Mouse (Mus musculus): ENCODE data around the gene Tfb2m.

Tfb2m gene

DNA sequence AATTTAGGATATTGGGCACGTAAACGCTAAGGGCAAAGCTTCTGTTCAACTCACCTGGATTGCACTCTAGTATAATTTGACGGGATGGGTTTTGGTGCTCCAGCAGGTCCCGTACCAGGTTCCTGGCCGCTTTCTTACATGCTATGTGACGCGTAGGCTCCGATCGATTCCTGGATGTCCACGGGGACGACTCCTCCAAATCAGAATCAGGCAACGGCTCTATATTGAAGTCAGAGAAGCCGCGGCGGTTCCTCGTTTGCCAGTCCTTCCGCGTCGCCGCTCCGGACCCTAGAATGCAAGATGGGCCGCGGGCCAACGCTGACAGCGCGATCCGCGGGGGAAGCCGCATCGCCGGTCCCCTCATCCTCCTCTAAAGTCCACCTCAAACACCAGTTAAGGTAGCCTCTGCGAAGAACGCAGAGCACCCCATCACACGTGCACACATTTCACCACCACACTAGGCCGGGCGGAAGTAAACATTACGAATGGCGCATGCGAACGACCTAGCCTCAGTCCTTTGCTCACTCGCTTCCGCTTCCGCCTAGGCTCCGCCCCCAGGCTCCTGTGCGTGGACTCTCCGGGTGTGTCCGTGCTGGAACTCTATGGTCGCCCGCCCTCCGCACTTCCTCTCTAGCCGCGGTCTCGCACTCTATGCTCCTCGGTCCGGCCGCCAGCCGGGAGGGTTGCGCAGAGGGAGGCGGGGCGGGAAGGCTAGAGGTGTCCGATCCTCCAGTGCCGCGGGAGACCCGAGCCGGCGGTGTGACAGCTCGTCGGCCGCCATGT lies at the start of gene Tfb2m, which contains the start of gene Cnst:
TSS of gene Tfb2m (minus strand) at position 500 of the 783 bp plus-strand sequence.
TSS of gene Cnst (plus strand) at position 603 of the 783 bp plus-strand sequence.
- peak; percentile 99 for DNase-seq (ENCODE audit: low read depth)

DNA sequence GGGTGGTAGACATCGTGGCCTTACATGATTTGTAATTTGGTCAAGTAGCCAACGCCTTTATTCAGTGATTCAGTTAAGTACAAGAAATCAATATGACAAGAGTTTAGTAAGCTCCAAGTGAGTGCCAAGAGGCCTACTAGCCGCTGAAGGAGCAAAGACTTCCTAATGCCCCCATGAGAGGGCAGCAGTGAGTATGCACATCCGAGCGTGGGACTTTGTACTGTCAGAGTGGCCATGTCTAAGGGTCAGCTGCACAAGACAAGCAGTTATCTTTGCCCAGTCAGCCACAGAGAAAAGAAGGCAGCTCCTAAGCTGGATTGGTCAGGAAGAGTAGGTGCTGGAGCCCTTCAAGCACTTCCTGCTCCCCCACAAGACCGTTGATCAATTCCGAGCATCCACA lies 46.9 kb upstream of the Tfb2m start:
- peak; percentile 14 for DNase-seq (ENCODE audit: low read depth)

DNA sequence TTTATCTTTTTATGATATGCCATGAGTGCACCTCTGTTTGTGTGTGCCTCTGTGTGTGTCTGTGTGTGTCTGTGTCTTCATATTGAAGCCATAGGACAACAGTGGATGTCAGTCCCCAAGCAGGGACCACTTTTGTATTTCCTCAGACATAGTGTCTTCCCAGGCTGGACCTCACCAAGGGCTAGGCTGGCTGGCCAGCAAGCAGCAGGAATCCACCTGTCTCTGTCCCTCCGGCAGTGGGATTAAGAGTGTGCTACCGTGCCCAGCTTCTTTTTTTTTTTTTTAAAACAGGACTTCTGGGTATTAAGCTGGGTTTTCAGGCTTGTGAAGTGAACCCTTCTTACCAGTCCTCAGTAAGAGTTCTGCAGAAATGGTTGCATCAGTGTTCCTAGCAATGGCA lies 46.1 kb upstream of the Tfb2m start:
- DNase-seq (ENCODE audit: low read depth), result no peak

DNA sequence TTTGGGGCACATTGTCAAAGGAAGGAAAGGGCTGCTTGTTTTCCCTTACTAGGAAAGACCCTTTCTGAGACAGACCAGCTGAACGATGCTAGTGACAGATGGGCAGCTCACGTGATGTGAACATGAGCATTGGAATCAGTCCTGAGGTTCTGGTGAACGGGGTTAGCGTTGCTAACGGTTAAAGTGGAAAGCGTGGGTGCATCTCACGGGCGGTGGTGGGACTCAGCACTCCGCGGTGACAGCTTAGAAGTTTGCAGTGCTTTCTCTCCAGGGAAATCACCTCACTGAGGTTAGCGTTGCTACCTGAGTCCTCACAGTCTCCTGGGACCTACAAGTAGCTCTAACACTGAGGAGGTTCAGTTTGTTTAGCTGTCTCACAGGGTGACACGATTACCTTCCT lies 45.6 kb upstream of the Tfb2m start:
- DNase-seq (ENCODE audit: low read depth), result no peak

DNA sequence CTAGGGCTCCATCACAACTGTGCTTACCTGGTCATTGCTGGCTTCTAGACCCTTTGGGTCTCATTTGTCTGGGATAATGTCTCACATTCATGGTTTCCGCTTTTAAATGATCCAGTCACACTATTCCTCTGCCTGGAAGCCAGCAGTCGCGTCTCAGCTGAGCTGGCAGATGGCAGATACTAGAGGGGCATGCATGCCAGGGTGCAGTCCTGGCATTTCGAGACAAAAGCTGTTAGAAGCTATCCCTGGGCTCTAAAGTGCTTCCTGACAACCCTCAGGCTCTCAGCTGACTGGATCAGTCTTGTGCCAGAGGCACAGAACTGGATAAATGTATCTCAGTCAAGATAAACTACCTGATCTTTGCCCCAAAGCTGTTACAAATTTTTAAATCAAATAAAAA lies 42.2 kb upstream of the Tfb2m start:
- DNase-seq (ENCODE audit: low read depth), result no peak

DNA sequence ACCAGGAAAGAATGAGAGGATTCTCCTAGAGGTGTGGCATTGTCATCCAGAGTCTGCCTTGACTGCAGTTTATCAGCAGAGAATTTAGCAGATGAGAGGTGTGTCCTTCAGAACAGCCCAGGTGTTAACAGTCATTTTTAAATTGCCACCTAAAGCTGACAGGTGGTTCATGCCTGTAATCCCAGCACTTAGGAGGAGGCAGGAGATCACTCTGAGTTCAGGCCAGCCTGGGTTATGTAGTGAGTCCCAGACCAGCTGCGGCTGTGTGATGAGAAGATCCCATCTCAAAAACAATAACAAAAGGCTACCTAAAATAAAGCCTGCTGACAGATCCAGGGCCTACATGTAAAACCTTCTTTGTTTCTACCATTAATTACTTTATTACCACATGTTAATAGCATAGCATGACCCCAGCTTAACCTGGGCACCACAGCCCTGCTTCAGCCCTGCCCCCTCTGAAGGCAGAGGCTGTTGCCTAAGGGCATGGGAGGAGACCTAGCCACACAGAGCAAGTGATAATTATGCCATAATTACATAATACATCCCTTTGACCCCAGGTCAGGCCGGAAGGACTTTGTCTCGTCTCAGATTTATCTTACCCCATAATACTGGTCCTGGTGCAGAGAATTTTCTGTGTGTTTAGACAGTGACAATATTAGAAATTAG lies 40.5 kb upstream of the Tfb2m start:
- DNase-seq (ENCODE audit: low read depth), result peak; percentile 26

DNA sequence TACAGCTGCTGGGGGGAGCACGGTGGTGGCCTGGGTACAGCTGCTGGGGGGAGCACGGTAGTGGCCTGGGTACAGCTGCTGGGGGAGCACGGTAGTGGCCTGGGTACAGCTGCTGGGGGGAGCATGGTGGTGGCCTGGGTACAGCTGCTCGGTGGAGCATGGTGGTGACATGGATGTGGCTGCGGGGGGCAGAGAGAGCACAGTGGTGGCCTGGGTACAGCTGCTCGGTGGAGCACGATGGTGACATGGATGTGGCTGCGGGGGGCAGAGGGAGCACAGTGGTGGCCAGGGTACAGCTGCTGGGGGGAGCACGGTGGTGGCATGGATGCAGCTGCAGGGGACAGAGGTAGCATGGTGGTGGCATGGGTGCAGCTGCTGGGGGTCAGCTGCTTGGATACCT lies 39.6 kb upstream of the Tfb2m start:
- DNase-seq (ENCODE audit: low read depth), result no peak

DNA sequence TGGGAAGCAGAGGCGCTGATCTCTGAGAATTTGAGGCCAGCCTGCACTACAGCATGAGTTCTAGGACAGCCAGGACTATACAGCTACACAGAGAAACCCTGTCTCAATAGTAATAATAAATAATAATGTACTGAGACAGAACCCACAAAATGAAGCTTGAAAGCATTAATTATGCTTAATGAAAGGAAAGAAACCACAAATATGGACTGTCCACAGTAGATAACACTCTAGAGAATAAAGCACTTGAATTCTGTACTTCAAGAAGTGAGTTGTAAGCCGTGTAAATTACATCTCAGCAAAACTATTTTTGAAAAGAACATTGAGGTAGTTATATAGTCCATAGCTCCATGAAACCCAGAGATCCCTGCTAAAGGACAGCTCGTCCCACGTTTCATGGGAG lies 38.2 kb upstream of the Tfb2m start:
- no peak for DNase-seq (ENCODE audit: low read depth)

DNA sequence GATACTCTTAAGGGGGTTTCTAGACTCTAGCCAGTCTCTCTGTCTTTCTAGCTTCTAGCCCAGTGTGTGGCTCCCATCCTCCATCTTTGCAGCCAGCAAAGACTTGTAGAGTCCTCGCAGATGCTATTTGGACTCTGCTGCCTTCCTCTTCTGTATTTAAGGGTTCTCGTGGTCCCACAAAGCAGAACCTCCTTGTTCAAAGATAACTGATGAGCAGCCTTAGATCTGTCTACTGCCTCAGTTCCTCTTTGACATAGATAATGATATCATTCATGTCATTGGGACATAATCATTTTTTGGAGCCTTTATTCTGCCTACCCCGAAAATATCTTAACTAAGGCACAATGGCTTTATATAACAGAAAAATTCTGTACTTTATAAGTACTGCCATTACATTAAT lies 37.0 kb upstream of the Tfb2m start:
- DNase-seq (ENCODE audit: low read depth), result no peak

DNA sequence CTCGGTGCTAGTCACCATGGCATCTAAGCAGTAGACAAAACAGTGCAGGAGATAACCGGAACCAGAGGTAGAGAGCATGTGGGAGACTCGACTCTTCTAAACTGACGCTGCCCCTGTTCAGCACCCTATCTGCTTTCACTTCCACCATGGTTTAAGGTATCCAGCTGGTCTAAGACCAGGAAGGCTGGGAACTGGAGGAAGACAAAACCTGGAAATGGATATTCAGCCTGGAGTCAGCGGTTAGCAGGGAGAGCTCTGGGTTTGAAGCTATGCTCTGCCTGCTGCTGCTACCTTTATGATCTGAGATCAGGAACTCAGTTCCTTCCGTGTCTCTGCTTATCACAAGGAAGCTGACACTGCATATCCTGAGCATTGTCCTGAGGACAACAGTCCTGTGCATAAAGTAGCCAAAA lies 36.0 kb upstream of the Tfb2m start:
- DNase-seq (ENCODE audit: low read depth), result no peak

DNA sequence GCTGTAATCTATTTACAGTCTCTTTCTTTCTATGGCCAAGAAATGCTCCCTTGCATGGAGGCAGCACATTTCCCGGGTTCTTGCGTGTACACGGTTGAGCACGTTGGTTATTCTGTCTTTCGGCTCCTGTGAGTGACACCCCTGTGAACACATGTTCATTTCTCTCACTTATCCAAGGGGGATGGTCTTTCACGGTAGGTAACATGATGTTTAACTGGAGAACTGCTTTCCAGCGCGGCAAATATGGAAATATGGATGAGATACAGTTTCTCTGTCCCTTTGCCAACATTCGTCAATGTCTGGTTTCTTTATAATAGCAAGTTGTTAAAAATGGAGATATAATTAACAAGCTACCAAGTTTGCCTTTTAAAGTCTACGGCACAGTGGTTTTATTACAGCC lies 35.4 kb upstream of the Tfb2m start:
- DNase-seq (ENCODE audit: low read depth), result no peak

DNA sequence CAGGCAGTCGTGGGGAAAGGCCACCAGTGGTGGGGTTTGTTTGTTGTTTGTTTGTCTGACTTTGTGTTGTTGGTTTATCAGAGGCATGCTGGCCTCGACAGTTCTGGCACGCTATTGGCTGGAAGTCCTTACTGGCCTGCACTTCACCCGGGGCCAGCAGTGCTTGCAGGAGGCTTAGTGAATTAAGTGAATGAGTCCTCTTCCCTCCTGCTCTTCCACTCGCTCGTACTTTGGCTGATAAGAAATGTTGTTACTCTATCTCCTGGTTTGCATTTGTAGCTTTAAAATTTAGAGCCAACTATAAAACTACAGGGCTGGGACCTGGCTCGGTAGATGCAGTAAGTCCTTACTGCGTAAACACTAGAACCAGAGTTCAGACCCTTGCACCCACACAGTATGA lies 34.1 kb upstream of the Tfb2m start:
- DNase-seq (ENCODE audit: low read depth), result no peak

DNA sequence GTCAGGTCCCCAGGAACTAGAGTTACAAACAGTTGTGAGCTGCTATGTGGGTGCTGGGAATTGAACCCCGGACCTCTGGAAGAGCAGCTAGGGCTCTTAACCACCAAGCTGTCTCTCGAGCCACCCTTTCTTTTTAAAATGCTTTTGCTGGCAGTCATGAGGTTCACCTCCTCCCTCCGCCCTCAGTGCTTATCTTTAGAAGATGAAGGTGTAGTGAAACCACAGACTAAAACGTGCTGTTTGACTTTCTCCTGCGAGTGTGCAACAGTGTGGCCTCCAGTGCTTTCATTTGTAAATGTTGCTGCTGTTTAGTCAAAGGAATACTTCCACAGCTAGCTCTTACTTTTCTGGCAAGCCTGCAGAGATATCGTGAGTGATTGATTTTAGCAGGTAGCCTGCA lies 32.6 kb upstream of the Tfb2m start:
- no peak for DNase-seq (ENCODE audit: low read depth)

DNA sequence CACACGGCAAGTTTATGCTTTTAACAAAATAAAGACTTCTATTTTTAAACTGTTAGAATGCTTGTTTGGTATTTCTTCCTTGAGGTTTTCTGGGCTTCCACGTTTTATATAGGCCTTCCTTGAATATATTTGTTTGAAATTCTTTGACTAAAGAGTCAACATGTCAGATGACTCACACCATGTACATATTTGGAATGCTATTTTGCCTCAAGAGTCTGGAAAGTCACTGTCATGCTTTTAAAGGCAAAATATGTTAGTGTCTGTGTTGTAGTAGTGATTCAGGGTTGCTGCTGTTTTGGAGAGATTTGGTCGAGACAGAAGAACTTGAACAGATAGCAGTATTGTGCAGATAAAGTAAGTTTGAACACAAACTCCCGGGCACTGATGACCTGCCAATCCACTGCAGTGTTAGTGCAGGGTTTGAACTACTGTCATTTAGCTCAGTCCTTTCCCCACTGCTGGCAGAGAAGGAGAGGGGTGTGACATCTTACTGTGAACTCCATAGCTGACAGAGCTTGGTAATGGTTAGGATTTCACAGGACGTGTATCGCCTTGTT lies 27.7 kb upstream of the Tfb2m start:
- peak; percentile 24 for DNase-seq (ENCODE audit: low read depth)

DNA sequence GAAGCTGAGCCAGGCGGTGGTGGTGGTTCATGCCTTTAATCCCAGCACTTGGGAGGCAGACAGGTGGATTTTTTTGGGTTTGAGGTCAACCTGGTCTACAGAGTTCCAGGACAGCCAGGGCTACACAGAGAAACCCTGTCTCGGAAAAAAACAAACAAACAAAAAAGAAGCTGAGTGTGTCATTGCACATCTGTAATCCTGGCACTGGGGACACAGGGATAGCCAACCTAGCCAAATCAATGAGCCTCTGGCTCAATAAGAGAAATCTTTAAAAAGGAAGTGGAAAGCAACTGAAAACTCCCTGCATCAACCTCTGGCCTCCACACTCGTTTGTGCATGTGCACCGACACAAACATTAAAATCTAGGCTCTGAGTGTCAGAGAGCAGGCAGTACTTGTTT lies 25.6 kb upstream of the Tfb2m start:
- no peak for DNase-seq (ENCODE audit: low read depth)

DNA sequence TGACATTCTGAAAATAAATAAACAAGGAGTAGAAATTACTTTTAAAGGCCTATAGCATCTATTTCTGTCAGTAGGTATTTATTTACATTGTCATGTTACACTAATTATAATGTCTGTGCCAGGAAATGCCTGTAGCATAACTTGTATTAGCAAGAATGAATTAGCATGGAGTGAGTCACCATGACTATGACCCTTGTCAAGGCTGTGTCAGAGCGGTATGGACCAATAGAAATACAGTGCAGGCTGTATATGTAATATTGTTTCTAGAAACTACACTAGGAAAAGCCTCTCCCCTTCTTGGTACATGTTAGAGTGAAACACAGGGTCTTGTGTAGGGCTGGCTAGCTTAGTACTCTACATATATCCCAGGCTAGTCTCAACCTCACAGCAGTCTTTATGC lies 24.4 kb upstream of the Tfb2m start:
- DNase-seq (ENCODE audit: low read depth), result peak; percentile 71

DNA sequence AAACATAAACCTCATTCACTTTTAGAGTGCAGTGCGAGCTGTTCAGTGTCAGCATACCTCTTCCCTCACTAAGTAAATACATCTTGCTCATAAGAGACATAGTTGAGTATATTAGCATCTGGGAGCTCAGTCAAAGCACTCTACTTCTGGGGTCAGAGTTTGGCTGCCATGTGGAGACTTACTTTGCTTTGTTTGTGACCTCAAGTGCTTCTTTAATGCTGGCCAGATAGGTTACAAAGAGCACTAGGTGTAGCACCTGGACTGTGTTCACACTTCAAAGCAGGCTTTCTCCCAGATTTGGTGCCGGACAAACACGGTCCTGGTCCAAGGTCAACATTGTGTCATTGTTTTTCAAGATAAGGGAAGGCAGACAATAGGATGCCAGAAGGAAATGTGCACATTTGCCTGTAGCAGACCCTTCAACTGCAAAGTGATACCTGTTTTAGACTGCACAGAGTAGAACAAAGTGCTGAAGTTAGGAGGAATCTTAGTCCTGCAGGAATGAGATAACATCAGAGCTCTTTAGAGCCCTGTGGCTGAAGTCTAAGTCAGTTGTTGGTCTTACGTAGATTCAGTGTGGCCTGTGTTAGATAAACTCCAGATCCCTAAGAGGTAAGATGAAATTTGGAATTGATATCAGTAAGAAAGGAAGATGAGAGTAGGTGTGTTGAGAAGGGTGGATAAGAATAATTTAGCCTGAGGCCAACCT lies 22.8 kb upstream of the Tfb2m start:
- no peak for DNase-seq (ENCODE audit: low read depth)

DNA sequence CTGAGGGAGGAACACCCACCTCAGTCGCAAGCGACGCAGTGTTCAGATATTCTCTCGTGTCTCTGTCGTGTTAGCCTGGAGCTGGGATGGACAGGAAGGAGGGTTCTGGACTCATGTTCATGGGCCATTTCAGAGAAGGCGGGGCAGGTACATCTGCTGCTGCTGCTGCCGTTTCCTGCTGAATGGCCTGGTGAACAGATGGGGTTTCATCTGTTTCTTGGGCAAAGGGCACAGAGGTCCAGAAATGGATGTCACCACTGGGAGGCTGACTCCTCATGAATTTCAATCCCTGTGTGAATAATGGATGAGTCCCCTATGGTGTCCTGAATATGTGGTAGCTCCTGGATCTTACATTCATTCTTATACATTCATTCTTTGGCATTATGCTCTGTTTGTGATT lies 21.5 kb upstream of the Tfb2m start:
- no peak for DNase-seq (ENCODE audit: low read depth)

DNA sequence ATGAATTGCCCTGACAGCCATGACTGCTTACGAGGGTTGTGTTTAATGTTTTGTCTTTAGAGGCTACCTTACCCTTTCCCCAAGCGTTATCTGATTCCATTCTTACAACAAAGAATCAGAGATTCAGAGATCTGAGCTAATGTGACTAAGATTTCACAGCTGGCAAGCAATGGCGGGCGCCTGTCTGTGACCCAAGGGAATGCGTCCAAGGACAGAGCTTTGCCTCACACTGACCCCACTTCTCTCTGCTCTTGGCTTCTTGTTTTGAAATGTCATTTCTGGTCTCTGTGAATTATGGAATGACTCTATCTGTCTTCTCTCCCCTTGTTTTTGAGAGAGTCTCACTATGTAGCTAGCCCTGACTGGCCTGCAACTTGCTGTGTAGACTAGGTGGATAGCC lies 17.9 kb upstream of the Tfb2m start:
- no peak for DNase-seq (ENCODE audit: low read depth)

DNA sequence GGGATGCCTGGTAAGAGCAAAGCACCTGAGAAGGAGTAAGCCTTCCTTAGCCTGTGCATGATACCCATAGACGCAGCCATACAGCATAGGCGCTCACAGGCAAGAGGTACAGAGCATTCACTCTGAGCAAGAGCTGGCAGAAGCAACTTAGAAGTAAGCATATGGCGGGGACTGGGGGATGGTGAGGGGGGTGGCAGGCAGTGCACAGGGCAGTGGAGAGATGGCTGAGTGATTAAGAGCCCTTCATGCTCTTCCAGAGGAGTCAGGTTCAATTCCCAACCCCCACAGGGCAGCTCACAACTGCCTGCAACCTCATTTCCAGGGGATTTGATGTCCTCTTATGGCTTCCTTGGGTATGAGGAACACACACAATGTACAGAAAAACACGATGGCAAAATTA lies 17.1 kb upstream of the Tfb2m start:
- DNase-seq (ENCODE audit: low read depth), result no peak

DNA sequence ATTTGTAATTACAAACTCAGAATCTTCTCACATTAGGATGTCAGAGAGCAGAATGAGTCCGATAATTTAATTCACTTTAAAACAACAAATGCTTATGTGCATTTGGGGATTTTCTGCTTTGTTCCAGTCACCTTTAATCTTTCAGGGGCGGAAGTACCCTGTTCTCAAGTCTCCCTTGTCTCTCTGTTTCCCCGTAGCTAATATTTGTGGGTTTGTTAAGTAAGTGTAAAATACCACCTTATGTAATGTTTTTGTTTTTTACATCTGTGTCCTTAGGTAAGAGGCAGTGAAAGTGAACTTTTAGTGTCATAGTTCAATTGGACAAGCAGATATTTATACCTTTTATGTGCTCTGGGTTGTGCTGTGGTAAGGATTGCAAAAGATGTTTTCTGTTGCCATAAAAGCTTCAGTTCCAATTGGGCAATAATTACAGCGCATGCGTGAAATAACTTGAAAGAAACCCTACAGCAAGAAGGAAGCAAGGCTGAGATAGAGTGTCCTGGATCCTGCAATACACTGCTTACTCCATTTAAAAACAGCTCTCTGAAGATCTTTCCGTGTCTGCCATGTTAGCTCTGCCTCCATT lies 14.9 kb upstream of the Tfb2m start:
- DNase-seq (ENCODE audit: low read depth), result peak; percentile 67

DNA sequence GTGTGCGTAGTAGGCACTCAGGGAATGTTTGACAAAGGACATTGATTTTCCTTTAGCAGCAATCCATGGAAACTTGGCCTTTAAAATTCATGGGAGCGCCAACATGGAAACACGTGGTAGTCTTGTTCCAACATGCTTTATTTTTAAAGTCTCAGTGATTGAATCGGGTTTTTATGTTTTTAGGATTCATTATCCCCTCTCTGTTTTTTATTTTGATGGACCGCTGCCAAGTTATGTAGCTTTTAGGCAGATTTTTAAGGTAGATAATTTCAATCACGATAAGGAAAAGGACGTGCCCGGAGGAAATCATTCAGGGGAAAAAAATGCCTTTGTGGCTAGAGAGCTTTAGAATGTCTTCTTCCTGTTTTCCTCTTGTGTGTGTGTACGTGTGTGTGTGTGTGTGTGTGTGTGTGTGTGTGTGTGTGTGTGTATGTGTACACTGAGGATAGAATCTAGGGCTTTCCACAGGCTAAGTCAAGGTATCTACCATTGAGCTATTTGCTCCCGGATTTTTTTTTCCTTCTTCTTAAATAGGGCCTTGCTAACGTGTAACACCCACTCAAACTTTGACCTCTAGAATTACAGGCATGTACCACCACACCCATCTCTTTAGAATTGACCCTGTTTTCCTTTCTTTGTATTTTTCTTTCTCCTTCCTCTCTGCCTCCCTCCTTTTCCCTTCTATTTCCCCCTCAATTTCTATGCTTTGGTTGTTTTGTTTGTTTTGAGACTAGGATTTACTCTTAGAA lies 13.6 kb upstream of the Tfb2m start:
- peak; percentile 42 for DNase-seq (ENCODE audit: low read depth)

Measured in 416B (cell line).